Comparison of ENCODE assay signal across 8 mouse cellular contexts in genomic region chr5:135029007-135029854, GRCm38 (mm10). TPM values are rescaled to one million over a fixed set of nuclear protein-coding genes. Genes with fewer than 3 reads are reported as not detected.
DNase-seq lines count a peak whose midpoint lies in the region; ATAC-seq and TF ChIP-seq lines count a peak whose summit lies in the region.

No protein-coding gene starts in this region.

- 32% methylated on average over 18 of the region's 18 CpGs for WGBS in kidney, adult 2 months
- WGBS in hindbrain, postnatal 0 days, result 47% methylated on average over 18 of the region's 18 CpGs
- WGBS in liver, postnatal 0 days (ENCODE audit: insufficient replicate concordance), result 30% methylated on average over 18 of the region's 18 CpGs

- 0 out of 2 replicates have a peak, but pooled peaks have one; percentile 31 for TF ChIP-seq EP300 in liver, postnatal 0 days (IDR thresholded peaks at IDR 0.05; ENCODE audit: low read depth)

- 0 out of 2 replicates have a peak overlapping the region, but pooled peaks have one; percentile 23 for H3K4me2 ChIP-seq in hindbrain, postnatal 0 days (ENCODE audit: low read depth, low read length)
- peak overlapping the region; percentile 56 for H3K4me2 ChIP-seq in liver, postnatal 0 days (ENCODE audit: low read depth, low read length)

- no peak overlapping the region for H3K9ac ChIP-seq in hindbrain, postnatal 0 days (replicated peaks; ENCODE audit: low read length)
- peak overlapping the region; percentile 33 for H3K9ac ChIP-seq in liver, postnatal 0 days (replicated peaks)

- TF ChIP-seq POLR2A in kidney, adult 2 months (IDR thresholded peaks at IDR 0.05; ENCODE audit: low read depth, low read length), result no peak

- no peak for TF ChIP-seq CTCF in kidney, adult 2 months (conservative IDR thresholded peaks at IDR 0.05; ENCODE audit: insufficient read depth, insufficient read length, low read depth, low read length)
- TF ChIP-seq CTCF in hindbrain, postnatal 0 days (IDR thresholded peaks at IDR 0.05; ENCODE audit: low read depth), result no peak
- no peak for TF ChIP-seq CTCF in liver, postnatal 0 days (IDR thresholded peaks at IDR 0.05; ENCODE audit: low read depth)

- H3K4me1 ChIP-seq in kidney, adult 2 months (ENCODE audit: control insufficient read depth, insufficient read depth, low read length), result 0 out of 2 replicates have a peak, but pooled peaks cover 3% of the 10 kb centered on the region
- H3K4me1 ChIP-seq in hindbrain, postnatal 0 days (ENCODE audit: insufficient read depth, low read length), result peaks cover 19% of the 10 kb centered on the region
- H3K4me1 ChIP-seq in liver, postnatal 0 days (ENCODE audit: insufficient read depth), result peaks cover 20% of the 10 kb centered on the region

- no peak overlapping the region for H3K4me3 ChIP-seq in kidney, adult 2 months (ENCODE audit: insufficient read depth, low read depth, low read length)
- no peak overlapping the region for H3K4me3 ChIP-seq in hindbrain, postnatal 0 days (ENCODE audit: low read length)
- H3K4me3 ChIP-seq in liver, postnatal 0 days (ENCODE audit: low read depth, low read length), result no peak overlapping the region

- ATAC-seq in common myeloid progenitor, adult 5-6 weeks (replicated peaks; ENCODE audit: low read depth, poor library complexity, severe bottlenecking), result peak; percentile 69
- ATAC-seq in hindbrain, postnatal 0 days, result no peak
- ATAC-seq in liver, postnatal 0 days, result peak; percentile 92

- H3K9me3 ChIP-seq in hindbrain, postnatal 0 days (ENCODE audit: low read length), result no peaks in the 10 kb centered on the region
- H3K9me3 ChIP-seq in liver, postnatal 0 days (ENCODE audit: low read length), result no peaks in the 10 kb centered on the region

- no peaks in the 10 kb centered on the region for H3K27me3 ChIP-seq in kidney, adult 2 months (replicated peaks; ENCODE audit: control insufficient read depth, insufficient read depth, low read length)
- no peaks in the 10 kb centered on the region for H3K27me3 ChIP-seq in hindbrain, postnatal 0 days (ENCODE audit: insufficient read depth, low read length)
- peaks cover 6% of the 10 kb centered on the region for H3K27me3 ChIP-seq in liver, postnatal 0 days (ENCODE audit: insufficient read depth, low read length)

- no peak overlapping the region for H3K27ac ChIP-seq in kidney, adult 2 months (ENCODE audit: insufficient read depth, low read depth, low read length)
- no peak overlapping the region for H3K27ac ChIP-seq in hindbrain, postnatal 0 days
- H3K27ac ChIP-seq in liver, postnatal 0 days (ENCODE audit: low read depth), result peak overlapping the region; percentile 90

- no peaks in the 10 kb centered on the region for H3K36me3 ChIP-seq in kidney, adult 2 months (ENCODE audit: control insufficient read depth, insufficient read depth, low read length)
- no peaks in the 10 kb centered on the region for H3K36me3 ChIP-seq in hindbrain, postnatal 0 days (ENCODE audit: insufficient read depth, low read length)
- H3K36me3 ChIP-seq in liver, postnatal 0 days (replicated peaks; ENCODE audit: insufficient read depth, low read length), result no peaks in the 10 kb centered on the region

- DNase-seq in kidney, adult 2 months, result peak; percentile 71
- DNase-seq in kidney, adult 9 months, result no peak
- DNase-seq in MN1 (ENCODE audit: low spot score), result peak; percentile 72
- peak; percentile 35 for DNase-seq in hindbrain, postnatal 0 days (ENCODE audit: low spot score)
- DNase-seq in liver, postnatal 0 days, result peak; percentile 71
- DNase-seq in thymus, postnatal 4 days, result no peak
- no peak for DNase-seq in embryo, embryonic 11 days

RNA-seq across cellular contexts. Expression of gene Stx1a, which starts 5.9 kb away (rescaled TPM):
- polyA plus RNA-seq in kidney, adult 2 months (2012; rRNA removed), result 3.9 and 4.1 TPM in 2 replicates
- 0.27 TPM in 1 of 2 replicates, not detected in the other for total RNA-seq in common myeloid progenitor, adult 5-6 weeks (2017)
- total RNA-seq in hindbrain, postnatal 0 days (2014; rRNA removed), result 141 and 149 TPM in 2 replicates
- polyA plus RNA-seq in hindbrain, postnatal 0 days (2015; fragmentation: Nextera tagmentation; extraction: Ambion mirVana), result 118 and 126 TPM in 2 replicates
- 2.3 and 2.5 TPM in 2 replicates for polyA plus RNA-seq in liver, postnatal 0 days (2015; fragmentation: Nextera tagmentation; extraction: Ambion mirVana)

RNA-seq across cellular contexts. Expression of gene Abhd11, which starts 20.3 kb away (rescaled TPM):
- 111 and 121 TPM in 2 replicates for polyA plus RNA-seq in kidney, adult 2 months (2012; rRNA removed)
- total RNA-seq in common myeloid progenitor, adult 5-6 weeks (2017), result 37.5 and 40.1 TPM in 2 replicates
- total RNA-seq in hindbrain, postnatal 0 days (2014; rRNA removed), result 60.7 and 72.4 TPM in 2 replicates
- 81.7 and 83.7 TPM in 2 replicates for polyA plus RNA-seq in hindbrain, postnatal 0 days (2015; fragmentation: Nextera tagmentation; extraction: Ambion mirVana)
- 47.9 and 49.2 TPM in 2 replicates for polyA plus RNA-seq in liver, postnatal 0 days (2015; fragmentation: Nextera tagmentation; extraction: Ambion mirVana)

RNA-seq across cellular contexts. Expression of gene Dnajc30, which starts 34.8 kb away (rescaled TPM):
- 47.3 and 63.3 TPM in 2 replicates for polyA plus RNA-seq in kidney, adult 2 months (2012; rRNA removed)
- total RNA-seq in common myeloid progenitor, adult 5-6 weeks (2017), result 3.9 and 10.9 TPM in 2 replicates
- total RNA-seq in hindbrain, postnatal 0 days (2014; rRNA removed), result 14.7 and 19.6 TPM in 2 replicates
- polyA plus RNA-seq in hindbrain, postnatal 0 days (2015; fragmentation: Nextera tagmentation; extraction: Ambion mirVana), result 43.4 and 45.3 TPM in 2 replicates
- 28.7 and 33.3 TPM in 2 replicates for polyA plus RNA-seq in liver, postnatal 0 days (2015; fragmentation: Nextera tagmentation; extraction: Ambion mirVana)

RNA-seq across cellular contexts. Expression of gene Bud23, which starts 35.5 kb away (rescaled TPM):
- polyA plus RNA-seq in kidney, adult 2 months (2012; rRNA removed), result 50.4 and 50.7 TPM in 2 replicates
- total RNA-seq in common myeloid progenitor, adult 5-6 weeks (2017), result 46.5 and 71.2 TPM in 2 replicates
- total RNA-seq in hindbrain, postnatal 0 days (2014; rRNA removed), result 44.8 and 52.2 TPM in 2 replicates
- polyA plus RNA-seq in hindbrain, postnatal 0 days (2015; fragmentation: Nextera tagmentation; extraction: Ambion mirVana), result 64.5 TPM in 2 replicates
- polyA plus RNA-seq in liver, postnatal 0 days (2015; fragmentation: Nextera tagmentation; extraction: Ambion mirVana), result 38.3 TPM in 2 replicates

RNA-seq across cellular contexts. Expression of gene Cldn3, which starts 43.2 kb away (rescaled TPM):
- 26.7 and 36.7 TPM in 2 replicates for polyA plus RNA-seq in kidney, adult 2 months (2012; rRNA removed)
- total RNA-seq in common myeloid progenitor, adult 5-6 weeks (2017), result not detected in 2 replicates
- 3.6 and 10.5 TPM in 2 replicates for total RNA-seq in hindbrain, postnatal 0 days (2014; rRNA removed)
- polyA plus RNA-seq in hindbrain, postnatal 0 days (2015; fragmentation: Nextera tagmentation; extraction: Ambion mirVana), result 4.7 and 5.9 TPM in 2 replicates
- 65.0 and 73.7 TPM in 2 replicates for polyA plus RNA-seq in liver, postnatal 0 days (2015; fragmentation: Nextera tagmentation; extraction: Ambion mirVana)

Comparison
In these comparisons a context has a peak if more than half of its experiments do, and no peak if none do; other contexts are left out.
1. DNase-seq: peak in kidney, adult 2 months (single experiment), MN1 (single experiment), hindbrain, postnatal 0 days (single experiment) and liver, postnatal 0 days (single experiment); none in kidney, adult 9 months (single experiment), thymus, postnatal 4 days (single experiment) and embryo, embryonic 11 days (single experiment).
2. RNA of gene Stx1a, which starts 5.9 kb away (polyA plus RNA-seq): 118 to 126 TPM in hindbrain, postnatal 0 days; 3.9 to 4.1 TPM in kidney, adult 2 months and 2.3 to 2.5 TPM in liver, postnatal 0 days; every median in the first group is over 10 times any median in the second.